Mouse (Mus musculus) erythroblast, embryonic 14.5 days (primary cell): Measurements from ENCODE around the gene Tspoap1.

ENCODE experiments used
- GATA1 ChIP-seq: IDR thresholded peaks from 2 replicates; pipeline ENCODE4 v1.6.1; 2012; ENCODE audit warnings: low read length, inconsistent platforms, mixed read lengths
- TAL1 ChIP-seq: IDR thresholded peaks from 3 replicates; pipeline ENCODE4 v1.6.1; 2012; ENCODE audit warnings: low read length, inconsistent platforms, mixed read lengths

DNA sequence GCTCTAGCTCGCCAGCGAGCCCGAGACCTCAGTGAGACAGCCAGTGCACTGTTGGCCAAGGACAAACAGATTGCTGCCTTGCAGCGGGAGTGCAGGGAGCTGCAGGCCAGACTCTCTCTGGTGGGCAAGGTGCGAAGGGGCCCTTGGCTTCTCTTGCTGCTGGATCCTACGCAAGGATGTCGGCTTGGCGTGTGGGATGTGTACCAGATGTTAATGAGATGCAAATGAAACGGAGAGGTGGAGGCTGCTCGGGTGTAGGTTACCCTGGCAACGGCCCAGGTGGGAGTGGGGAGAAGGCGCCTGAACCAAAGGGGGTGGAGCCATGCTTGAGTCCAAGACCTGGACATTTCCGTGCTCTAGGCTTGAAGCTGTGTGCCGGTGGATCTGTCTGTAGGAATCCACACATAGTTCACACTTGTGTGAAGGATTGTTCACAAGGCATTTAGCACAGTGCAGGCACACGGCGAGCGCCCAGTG lies 3.2 kb downstream of the Tspoap1 start:
- TF ChIP-seq TAL1, result no peak
- TF ChIP-seq GATA1, result no peak
